Mouse (Mus musculus) brain, embryonic 18.5 days (tissue): ENCODE data around the gene Tnip3.

Experiments used
- DNase-seq: peaks from one replicate; pipeline ENCODE4 v3.0.0-alpha.2; 2012; ENCODE audit warnings: low read depth, low spot score

The Tnip3 gene

DNA sequence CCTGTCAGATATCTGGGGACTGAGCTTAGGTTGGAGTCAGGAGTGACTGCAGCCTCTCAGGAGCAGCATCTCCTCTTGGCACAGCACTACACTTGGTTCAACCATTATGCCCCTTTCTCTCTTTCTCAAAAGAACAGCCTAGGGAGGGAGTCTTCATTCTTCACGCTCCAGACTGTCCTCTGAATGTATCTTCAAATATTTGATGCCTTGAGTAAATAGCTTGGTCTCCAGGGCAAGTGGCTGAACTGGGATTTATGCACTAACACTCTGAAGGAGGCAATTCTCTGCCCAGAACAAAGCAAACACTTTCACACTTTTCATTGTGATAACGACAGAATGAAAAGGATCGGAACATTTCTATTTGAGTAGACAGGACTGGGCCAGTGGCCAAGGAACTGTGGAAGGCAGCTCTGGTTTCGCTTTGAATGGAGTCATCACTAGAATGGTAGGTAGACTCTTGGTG, 59.8 kb downstream of the Tnip3 start:
- no peak for DNase-seq

DNA sequence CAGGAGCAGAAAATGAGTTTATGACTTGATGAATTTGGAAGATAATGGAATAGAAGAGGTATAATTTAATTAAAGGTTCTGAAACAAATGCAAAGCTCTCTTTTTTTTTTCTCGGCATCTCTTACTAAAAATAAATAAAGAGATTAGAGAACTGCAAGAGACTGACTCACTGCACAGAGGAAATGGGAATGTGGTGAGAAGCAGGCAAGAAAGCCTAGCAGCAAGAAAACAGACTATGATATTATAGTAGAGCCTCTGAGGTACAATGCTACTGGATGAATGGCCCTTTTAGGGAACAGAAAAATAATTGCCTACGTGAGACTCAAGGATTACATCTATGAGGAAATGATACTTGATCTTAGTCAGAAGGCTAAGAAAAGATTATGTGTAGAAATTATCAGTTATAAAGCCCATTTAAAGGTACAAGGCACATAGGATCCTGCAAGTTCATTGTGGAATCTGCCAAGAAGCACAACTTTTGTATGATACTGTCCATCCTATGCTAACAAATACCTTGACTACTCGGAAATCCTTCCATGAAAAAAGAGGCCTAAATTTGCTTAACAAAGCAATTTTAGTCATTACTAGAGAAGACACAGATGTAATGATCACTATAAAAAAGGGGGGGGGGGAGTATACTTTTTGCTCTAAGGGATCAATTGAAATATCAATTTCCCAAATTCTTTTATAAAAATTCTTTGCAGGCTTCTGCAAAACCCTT, 60.4 kb downstream of the Tnip3 start:
- DNase-seq: no peak

DNA sequence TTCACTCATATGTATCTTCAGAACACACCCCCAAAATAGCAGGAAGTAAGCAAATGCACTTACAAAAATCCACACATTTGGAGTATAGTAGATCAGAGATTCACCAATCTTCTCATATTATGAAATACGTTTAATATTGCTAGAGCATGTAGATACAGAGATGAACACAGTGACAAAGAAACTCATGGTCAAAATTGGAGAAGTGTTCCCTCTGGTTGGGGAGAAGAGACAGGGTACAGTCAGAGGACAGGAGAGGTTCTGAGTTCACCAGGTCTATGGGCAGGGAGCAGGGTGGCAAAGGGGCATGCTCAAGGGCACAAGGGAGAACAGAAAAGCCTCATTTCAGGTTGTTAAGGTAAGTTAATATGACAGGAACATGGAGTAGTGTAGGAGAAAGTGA, 63.7 kb downstream of the Tnip3 start:
- no peak for DNase-seq

DNA sequence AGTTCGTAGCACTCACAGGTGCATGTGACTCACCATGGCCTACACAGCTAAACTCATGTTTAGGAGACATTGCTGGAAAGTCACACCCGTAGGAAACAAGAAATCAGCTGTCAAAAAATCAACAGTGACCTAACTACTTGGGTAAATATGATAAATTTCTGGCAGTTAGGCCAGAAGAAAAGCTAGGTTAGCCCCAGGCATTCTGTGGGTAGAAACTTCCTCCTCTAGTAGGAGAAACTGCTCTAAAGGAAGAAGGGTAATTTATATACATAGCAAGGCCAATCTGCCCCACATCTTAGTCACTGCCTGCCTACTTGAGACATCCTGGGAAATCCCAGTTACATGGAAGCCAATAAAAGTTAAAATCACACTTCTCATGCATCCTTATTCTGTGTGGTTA, 64.9 kb downstream of the Tnip3 start:
- no peak for DNase-seq

DNA sequence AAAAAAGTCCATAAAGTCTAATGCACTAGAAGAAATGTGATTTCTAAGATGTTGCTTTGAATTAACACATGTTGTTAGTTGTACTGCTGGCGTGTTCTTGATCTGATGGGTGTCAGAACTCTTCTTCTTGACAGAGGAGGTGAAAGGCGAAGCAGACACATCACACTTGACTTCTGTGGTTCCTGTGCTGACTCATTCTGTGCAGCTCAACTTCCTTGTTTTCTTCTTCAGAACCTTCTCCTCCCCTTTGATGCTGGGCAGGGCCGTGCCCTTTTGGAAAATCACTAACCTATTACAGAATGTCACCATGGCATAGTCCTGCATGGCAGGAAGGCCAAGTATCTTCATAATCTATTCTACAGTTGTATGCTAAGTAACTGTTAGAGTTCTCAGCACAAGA, 69.1 kb downstream of the Tnip3 start:
- DNase-seq: no peak

DNA sequence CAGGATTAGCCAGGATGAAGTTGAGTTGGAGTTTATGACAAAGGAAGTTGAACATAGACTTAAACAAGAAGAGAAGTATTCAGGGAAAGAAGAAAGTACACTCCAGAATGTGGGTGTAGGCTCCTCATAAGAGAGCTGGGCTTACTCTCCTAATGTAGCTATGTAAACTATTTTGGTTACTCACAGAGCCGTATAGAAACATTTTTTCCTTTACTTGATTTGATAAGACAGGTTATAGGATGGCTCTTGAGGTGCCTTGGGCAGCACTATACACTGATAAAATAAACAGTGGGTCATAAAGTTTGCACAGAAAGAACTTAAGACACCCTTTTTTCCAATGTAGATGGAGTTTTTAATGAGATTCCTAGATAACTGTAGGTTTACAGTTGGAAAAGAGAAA, 70.3 kb downstream of the Tnip3 start:
- DNase-seq: no peak

DNA sequence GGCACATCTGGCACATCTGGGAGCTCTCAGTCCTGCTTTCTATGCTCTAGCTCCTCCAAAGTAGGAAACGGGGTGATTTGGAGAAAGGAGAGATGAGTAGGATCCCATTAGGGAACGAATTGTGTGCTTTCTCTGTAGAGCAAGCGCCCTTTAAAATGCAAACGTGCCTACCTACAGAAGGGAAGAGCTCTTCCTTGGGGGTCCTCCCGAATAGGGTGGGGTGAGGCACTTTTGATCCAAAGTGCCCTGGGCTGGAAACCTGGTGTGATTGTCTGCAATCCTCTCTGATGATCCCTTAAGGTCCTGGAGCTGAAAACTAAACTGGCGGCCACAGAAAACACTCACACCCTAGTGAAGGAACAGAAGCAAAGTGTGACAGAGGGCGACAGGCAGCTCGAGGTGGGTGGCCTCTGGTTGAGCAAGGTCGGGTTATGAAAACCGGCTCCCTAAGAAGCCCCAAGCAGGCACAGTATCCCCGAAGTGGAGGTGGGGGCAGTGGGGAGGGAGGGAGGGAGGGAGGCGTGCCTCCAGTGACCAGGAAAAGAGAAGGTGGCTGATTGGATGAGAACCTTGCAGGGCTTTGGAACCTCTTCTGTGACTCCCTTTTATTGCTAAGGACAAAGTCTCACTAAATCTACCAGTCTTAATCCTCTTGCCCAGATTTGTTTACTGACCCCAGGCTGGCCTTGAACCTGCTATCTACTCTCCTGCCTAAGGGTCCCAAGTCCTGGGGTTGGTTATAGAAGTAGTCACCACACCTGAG, 72.1 kb downstream of the Tnip3 start:
- DNase-seq: no peak

DNA sequence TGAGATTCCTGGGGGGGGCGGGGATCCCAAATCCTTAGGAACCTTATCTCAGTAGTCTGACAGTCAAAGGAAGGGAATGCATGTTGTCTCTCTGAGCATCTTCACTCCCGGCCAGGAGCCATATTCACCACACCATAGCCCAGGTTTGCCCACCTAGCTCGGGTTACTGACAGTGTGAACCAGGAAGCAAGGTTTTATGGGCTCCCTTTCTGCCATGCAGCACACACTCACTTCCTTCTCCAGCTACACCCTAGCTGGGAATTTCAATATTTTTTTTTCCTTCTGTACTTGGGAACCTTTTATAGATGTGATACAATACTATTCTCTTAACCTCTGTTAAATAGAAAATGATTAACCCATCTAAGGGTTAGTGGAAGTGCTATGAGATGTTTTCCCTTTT, 73.4 kb downstream of the Tnip3 start:
- no peak for DNase-seq

DNA sequence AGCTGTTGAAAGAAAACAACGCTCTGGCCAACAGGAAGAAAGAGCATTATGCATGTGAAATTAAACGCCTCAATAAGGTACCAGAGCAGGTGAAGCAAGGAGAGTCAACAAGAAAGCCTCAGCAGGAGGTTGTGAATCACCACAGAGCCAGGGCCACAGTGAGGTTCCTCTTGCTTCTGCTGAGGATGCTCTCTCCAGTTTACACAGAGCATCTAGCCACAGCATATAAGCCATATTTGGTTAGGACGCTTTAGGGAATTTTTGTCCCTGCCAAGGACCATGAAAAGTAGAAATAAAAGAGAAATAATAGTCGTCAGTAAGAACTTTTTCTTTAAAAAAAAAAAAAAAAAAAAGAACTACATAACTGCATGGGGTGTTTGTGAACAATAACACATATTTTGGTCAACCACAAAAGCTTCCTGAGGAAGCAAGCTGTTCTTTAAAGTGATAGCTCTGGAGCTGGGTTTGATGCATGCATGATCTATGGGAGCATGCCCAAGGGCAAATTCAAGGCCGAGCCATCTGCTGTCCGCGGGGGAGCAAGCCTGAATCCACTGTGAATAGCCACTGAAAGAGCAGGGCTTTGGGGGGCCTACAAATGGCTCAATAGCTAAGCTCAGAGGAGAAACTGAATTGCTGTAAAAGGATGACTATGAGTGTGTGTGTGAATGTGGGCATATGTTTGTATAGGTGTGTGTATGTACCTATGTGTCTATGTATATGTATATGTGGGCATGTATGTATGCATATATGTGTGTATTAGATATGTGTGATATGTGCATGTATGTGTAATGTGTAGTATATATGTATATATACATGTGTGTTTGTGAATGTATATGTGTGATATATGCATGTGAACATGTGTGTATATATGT, 75.0 kb downstream of the Tnip3 start:
- no peak for DNase-seq

DNA sequence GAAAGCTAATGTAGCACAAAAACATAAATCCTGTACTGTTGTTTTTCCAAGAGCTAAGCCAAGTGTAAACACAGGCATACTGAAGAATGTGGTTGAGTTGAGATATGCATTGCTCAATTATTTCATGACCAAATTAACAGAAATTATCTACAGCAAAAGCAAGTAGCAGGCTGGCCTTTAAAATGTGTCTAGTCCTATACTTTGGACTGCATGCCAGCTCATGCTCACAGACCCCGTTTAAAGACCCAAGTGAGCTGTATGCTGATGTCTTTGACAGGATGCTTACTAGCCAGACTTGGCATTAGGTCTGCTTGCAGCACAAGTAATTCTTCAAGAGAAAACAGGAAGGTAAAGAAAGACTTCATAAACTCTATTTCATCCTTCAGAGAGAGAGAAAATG, 75.8 kb downstream of the Tnip3 start:
- no peak for DNase-seq

DNA sequence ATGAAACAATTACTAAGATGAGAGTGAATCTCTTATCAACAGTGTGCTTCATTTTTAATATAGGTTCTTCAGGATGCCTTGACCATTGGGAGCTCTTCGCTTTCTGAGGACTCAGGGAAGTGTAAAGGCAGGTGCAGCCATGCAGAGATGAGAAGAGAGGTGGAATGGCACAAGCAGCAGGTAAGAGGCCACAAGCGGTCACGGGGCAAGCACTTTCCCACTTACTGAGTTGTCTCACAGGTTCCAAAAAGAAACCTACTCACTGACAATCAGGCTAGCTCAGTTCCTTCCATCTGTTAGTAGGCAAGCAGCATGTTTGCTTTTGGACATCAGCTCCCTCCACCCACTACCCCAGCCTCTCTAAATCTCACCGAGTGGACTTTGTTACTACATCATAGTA, 80.7 kb downstream of the Tnip3 start:
- no peak for DNase-seq

DNA sequence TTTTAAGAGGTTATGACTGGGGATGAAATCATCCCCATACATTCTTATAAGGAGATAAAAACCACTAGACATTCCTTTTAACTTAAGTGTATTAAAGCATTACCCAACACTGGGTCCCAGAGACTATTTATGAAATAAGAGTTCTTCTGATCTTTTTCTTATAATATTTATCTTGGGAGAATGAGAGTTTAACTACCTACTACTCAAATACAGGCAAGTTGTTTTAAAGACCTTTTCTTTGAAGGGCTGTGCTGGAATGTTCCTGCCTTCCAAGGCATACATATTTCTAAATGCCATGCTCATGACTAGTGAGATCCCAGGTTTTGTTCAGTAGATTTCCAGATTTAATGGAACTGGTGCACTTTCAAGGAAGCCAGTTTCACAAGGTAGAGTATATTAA, 81.8 kb downstream of the Tnip3 start:
- DNase-seq: no peak

DNA sequence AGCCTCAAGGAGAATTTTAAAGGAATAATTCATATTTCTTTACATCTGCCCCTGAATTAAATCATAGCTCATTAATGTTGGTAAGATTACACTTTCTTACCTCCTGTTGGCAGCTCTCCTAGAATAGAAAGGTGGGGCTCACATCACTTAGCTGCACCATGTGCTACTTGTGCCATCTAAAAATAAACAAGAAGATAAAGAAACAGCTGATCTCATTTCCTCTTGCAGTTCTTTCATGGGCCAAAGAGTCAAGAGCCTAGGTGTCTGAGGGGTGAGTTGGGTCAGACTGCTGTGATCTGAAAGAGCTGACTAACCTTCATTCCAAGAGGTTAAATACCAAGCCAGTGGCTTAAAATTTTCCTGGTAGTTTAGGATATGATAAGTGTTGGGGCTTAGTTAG, 86.7 kb downstream of the Tnip3 start:
- no peak for DNase-seq

DNA sequence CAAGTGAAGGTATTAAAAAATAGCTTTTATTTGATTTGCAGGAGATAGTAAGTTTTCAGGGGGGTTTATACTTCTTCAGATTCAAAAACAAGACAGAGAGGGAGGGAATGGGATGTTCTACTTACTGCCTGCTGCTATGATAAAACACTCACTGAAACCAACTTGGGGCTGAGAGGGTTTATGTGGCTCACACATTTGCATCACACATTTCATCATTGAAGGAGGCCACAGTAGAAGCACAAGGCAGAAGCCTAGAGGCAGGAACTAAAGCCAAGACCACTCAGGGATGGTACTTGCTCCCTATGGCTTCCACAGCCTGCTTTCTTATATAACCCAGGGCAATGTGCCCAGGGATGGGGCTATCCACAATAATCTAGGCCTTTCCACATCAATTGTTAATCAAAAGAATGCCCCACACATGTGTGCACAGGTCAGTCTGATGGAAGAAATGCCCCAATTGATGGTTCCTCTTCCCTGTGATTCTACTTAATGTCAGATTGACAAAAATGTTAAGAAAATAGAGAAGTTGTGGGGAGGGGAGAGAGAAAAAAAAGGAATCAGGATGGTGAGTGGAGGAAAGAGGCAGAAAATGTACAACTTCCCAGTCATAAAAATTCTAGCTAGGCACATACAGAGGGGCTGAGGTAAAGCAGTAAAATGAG, 88.9 kb downstream of the Tnip3 start:
- DNase-seq: no peak

DNA sequence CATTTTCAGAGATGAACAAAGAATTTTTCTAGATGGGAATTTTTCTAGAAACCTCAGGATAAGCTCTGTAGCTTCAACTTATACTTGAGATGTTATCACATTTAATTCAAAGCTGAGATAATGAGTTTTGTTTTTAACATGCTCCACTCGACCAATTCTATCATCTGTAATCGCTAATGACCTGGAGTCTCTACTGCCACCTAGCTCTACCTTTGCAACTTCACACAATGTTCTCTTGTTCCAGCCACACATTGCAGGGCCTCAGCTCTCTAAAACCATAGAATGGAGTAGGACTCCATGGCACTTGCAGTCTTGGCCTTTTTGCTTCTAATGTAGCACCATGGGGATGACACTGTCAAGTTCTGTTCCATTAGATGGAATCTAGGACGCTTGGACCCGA, 90.5 kb downstream of the Tnip3 start:
- DNase-seq: no peak

DNA sequence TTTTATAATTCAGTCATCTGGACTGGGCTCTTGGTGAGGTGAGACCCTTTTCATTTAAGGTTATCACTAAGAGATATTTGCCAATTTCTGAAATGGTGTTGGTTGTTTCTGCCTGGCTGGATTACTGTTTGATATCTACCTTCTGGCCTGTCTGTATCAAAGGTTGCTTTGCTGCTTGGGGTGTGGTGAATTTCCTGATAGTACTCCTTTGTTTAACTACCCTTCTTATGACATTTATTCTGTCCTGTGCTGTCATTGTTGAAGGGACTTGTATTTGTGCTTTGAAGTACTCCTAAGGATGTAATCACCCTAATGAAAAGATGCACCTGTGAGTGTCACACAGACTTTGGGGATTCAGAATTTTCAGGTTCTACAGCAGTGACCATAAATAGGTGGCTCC, 96.1 kb downstream of the Tnip3 start:
- DNase-seq: no peak

DNA sequence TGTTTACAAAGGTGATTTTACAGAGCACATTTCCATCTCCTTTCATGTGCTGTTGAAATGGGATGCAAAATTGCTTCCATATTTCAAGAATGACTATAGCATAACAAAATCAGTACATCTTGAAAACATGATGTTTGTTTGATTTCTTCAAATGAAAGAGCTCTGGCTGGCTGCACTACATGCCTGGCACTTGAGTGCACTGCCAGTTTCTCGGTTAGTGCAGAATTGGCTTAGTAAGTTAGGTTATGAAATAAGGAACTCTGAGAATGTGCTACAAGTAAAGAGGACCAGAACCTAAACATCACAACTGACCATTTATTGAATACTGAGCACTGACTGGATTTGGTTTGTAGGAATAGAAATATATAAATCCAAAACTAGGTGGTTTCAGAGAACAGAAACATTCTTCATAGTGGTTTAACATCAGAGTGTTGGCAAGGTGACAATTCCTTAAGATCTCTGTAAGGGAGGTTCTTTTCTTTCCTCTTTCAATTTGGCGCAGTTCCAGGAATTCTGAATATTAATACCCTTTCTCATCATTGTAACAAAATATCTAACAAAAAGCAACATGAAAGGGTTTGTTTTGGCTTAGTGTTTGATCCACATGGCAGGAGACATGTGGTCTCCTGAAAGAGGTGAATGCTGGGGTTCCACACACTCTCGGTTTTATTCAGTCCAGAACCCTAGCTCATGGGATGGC, 98.1 kb downstream of the Tnip3 start:
- DNase-seq: no peak

DNA sequence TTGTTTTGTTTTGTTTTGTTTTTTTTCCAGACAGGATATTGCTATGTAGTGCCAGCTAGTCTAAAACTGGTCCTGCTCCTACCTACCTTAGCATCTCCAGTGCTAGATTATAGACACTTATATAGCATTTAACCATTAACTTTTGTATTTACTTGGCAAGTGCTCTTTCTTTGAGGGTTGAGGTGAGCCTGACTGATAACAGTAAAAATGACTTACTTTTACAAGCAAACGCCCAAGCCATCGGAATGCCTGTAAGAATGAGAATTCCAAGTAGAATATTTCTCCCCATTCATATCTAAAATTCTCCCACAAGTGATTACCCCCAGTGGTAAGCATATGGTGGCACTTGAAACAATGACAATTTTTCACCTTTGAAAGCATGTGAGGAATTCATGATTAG, 105.5 kb downstream of the Tnip3 start:
- no peak for DNase-seq

DNA sequence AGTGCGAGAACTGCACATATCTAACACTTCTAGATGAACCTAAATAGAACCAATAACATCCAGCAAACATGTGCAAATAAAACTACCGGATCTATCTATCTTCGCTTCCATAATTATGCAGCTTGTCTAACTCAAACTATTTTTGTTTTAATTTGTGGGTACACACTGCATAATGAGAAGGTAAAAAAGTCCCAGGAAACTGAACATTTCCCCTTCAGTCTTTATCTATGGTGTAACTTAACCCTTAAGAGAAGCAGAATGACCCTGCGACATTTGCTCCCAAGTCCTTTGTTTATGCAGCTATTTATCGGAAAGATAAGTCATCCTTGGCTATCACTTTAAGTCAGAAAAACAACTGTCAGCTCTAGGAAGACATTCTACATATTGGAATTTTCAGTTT, 107.1 kb downstream of the Tnip3 start:
- DNase-seq: no peak

DNA sequence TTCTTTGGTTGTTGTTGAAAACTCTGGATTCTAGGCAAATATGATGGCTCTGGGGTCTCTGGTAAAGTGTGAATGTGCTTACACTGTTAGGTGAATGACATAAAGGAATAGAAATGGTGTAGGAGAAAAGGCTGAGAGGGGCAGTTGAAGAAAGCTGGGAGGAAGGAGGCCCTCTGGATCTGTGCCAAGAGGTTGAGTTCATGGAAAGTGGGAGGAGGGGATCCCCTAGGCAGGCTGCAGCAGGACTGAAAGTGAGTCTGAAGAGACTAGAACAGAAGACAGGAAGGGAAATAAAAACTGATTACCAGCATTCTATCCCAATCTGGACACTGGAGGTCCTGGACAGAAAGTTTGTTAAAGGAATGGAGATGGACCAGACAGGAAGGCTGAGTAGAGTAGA, 117.3 kb downstream of the Tnip3 start:
- DNase-seq: no peak

DNA sequence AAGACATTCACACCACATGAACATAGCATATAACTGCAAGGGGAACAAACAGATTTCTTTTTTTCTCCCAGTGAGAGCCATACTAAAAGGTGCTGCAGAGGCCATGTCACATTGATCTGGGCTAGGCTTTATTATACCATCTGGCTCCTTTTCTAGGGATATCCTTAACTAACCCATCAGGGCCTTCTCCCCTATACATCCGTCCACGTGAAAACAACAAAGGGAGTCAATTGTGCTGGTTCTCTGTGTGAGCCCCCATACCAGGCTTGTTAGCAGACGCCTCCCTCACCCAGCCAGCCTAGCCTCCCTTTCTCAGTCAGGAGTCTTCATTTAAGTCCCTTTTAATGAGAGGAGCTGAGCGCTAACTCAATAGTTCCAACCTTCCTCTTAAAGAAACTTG, 119.0 kb downstream of the Tnip3 start:
- DNase-seq: no peak
